Mouse (Mus musculus) thymus, adult 2 months (tissue): Measurements from ENCODE around the gene P4ha2. TPM values are rescaled to one million over a fixed set of nuclear protein-coding genes. Genes with fewer than 3 reads are reported as not detected.

Source experiments
- DNase-seq: peaks from one replicate; pipeline ENCODE4 v3.0.0; 2021
- H3K27ac ChIP-seq: fragments of 200-500 bp; 2 replicates; pipeline ENCODE4 v1.5.1; 2012; ENCODE audit warnings: low read length, control low read depth; ENCODE audit not compliant: control insufficient read depth, insufficient read depth
- H3K27me3 ChIP-seq: fragments of 200-500 bp; 2 replicates; pipeline ENCODE4 v1.6.1; 2012; ENCODE audit warnings: mild to moderate bottlenecking, low read length, moderate library complexity, mixed read lengths; ENCODE audit not compliant: control insufficient read depth, insufficient read depth
- H3K36me3 ChIP-seq: fragments of 200-500 bp; 2 replicates; pipeline ENCODE4 v1.6.1; 2012; ENCODE audit warnings: mild to moderate bottlenecking, low read length, moderate library complexity; ENCODE audit not compliant: control insufficient read depth, insufficient read depth
- H3K4me1 ChIP-seq: fragments of 200-500 bp; replicated peaks from 2 replicates; pipeline ENCODE4 v1.6.1; 2012; ENCODE audit warnings: low read length; ENCODE audit not compliant: control insufficient read depth, insufficient read depth
- H3K4me3 ChIP-seq: fragments of 200-500 bp; 2 replicates; pipeline ENCODE4 v1.5.1; 2012; ENCODE audit warnings: mild to moderate bottlenecking, low read length, control low read depth, moderate library complexity; ENCODE audit not compliant: control insufficient read depth, insufficient read depth
- CTCF ChIP-seq: fragments of 200-500 bp; IDR thresholded peaks from 2 replicates; pipeline ENCODE4 v1.5.1; 2012; ENCODE audit warnings: mild to moderate bottlenecking, control low read depth, low read length, moderate library complexity, borderline replicate concordance; ENCODE audit not compliant: control insufficient read depth, poor library complexity, insufficient read depth; ENCODE audit errors: extremely low read depth
- POLR2A ChIP-seq: fragments of 200-500 bp; IDR thresholded peaks from 2 replicates; pipeline ENCODE4 v1.6.1; 2012; ENCODE audit warnings: mild to moderate bottlenecking, low read length, control low read depth, moderate library complexity; ENCODE audit not compliant: control insufficient read depth, poor library complexity, insufficient read depth; ENCODE audit errors: extremely low read depth
- WGBS: fragments of 180-500 bp; shearing (Covaris S2); methylation state at CpG from one replicate; pipeline ENCODE4 v1.1.7; 2018; 5-methylcytosine and 5-hydroxymethylcytosine counted together
- polyA plus RNA-seq: library from polyadenylated mRNA; depleted of rRNA; stranded (reverse); fragments of >200 nt; gene quantifications from 2 replicates; pipeline ENCODE4 v1.2.3, GENCODE M21; 2012

The P4ha2 gene
- polyA plus RNA-seq, 1 experiment: 4.6 TPM

GRCm38 (mm10) chr11:54141200-54141971 is 41.5 kb downstream of the P4ha2 start:
- Histone ChIP-seq H3K4me1 (no peaks in the 10 kb centered on the region), H3K27ac (no peak overlapping the region), H3K4me3 (no peak overlapping the region), H3K27me3 (no peaks in the 10 kb centered on the region), H3K36me3 (no peaks in the 10 kb centered on the region)
- 90% methylated on average over 7 of the region's 7 CpGs for WGBS
- no peak for TF ChIP-seq CTCF
- no peak for TF ChIP-seq POLR2A
- no peak for DNase-seq

GRCm38 (mm10) chr11:54144886-54145285 is 45.0 kb downstream of the P4ha2 start:
- TF ChIP-seq POLR2A (no peak), CTCF (peak; percentile 60; the same call in 1 of the 2 replicates)
- H3K27ac ChIP-seq: no peak overlapping the region
- no peaks in the 10 kb centered on the region for H3K4me1 ChIP-seq
- H3K4me3 ChIP-seq: no peak overlapping the region
- DNase-seq: peak; percentile 72
- WGBS: 15% methylated on average over 3 of the region's 3 CpGs
- no peaks in the 10 kb centered on the region for H3K27me3 ChIP-seq
- H3K36me3 ChIP-seq: no peaks in the 10 kb centered on the region

GRCm38 (mm10) chr11:54145990-54146389 is 46.1 kb downstream of the P4ha2 start:
- no peak for DNase-seq
- Histone ChIP-seq H3K27me3 (no peaks in the 10 kb centered on the region), H3K36me3 (no peaks in the 10 kb centered on the region), H3K4me1 (peaks cover 6% of the 10 kb centered on the region; the same call in 1 of the 2 replicates), H3K4me3 (no peak overlapping the region), H3K27ac (no peak overlapping the region)
- TF ChIP-seq CTCF (no peak), POLR2A (no peak)
- 67% methylated on average over 6 of the region's 6 CpGs for WGBS

- no peak overlapping the region for H3K27ac ChIP-seq
- WGBS: 68% methylated on average over 3 of the region's 3 CpGs
- peaks cover 12% of the 10 kb centered on the region; the same call in 1 of the 2 replicates for H3K4me1 ChIP-seq
- H3K4me3 ChIP-seq: no peak overlapping the region
- DNase-seq: no peak
- TF ChIP-seq CTCF (no peak), POLR2A (no peak)
- no peaks in the 10 kb centered on the region for H3K36me3 ChIP-seq
- no peaks in the 10 kb centered on the region for H3K27me3 ChIP-seq
These were observed 50.0 kb downstream of the P4ha2 start for GRCm38 (mm10) chr11:54149791-54150465.

- no peak for DNase-seq
- H3K4me3 ChIP-seq: no peak overlapping the region
- H3K36me3 ChIP-seq: no peaks in the 10 kb centered on the region
- 79% methylated on average over 7 of the region's 7 CpGs for WGBS
- no peak overlapping the region for H3K27ac ChIP-seq
- TF ChIP-seq CTCF (no peak), POLR2A (no peak)
- peaks cover 20% of the 10 kb centered on the region for H3K4me1 ChIP-seq
- no peaks in the 10 kb centered on the region for H3K27me3 ChIP-seq
These were observed 51.2 kb downstream of the P4ha2 start for GRCm38 (mm10) chr11:54151141-54151540.

GRCm38 (mm10) chr11:54152957-54153356 is 53.1 kb downstream of the P4ha2 start:
- Histone ChIP-seq H3K27ac (no peak overlapping the region), H3K27me3 (no peaks in the 10 kb centered on the region), H3K4me1 (peaks cover 26% of the 10 kb centered on the region), H3K4me3 (no peak overlapping the region), H3K36me3 (no peaks in the 10 kb centered on the region)
- 59% methylated on average over 3 of the region's 3 CpGs for WGBS
- DNase-seq: no peak
- no peak for TF ChIP-seq CTCF
- no peak for TF ChIP-seq POLR2A

GRCm38 (mm10) chr11:54155864-54156263 is 56.0 kb downstream of the P4ha2 start:
- 4% methylated on average over 6 of the region's 6 CpGs for WGBS
- peak overlapping the region; percentile 44; the same call in 1 of the 2 replicates for H3K27ac ChIP-seq
- H3K36me3 ChIP-seq: no peaks in the 10 kb centered on the region
- H3K27me3 ChIP-seq: no peaks in the 10 kb centered on the region
- DNase-seq: peak; percentile 75
- H3K4me3 ChIP-seq: no peak overlapping the region
- peaks cover 34% of the 10 kb centered on the region for H3K4me1 ChIP-seq
- TF ChIP-seq POLR2A: no peak
- no peak for TF ChIP-seq CTCF
